Mouse (Mus musculus): ENCODE measurements at regions not wholly inside any gene's neighbourhood (a gene's known extent, or its start where the extent isn't known, plus 50 kb on each side); places are given as distances from the start of the nearest gene placed in this dataset.

DNA sequence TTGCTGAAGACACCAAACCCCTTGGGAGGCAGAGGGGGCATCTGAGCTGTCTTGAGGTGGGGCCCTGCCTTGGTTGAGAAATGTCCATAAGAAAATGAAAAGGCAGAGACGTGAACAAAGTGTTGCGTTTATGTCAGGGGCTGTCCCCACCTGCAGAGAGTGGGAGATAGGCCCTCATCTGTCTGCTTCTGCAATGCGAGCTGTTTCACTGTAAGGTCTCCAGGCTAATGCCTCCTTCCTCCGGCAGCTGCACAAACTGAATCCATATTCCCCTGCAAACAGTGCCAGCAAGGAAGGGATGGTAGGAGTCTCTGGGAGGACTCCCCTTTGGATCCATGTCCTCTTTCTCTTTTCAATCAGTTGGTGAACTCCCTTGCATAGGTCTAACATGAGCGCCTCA is 263.0 kb downstream of the Sorl1 start:
- H3K4me3 ChIP-seq (ENCODE audit: low read depth, low read length), result no peak overlapping the region
- peaks cover 21% of the 10 kb centered on the region for H3K4me1 ChIP-seq (ENCODE audit: insufficient read depth)
- no peaks in the 10 kb centered on the region for H3K36me3 ChIP-seq (ENCODE audit: insufficient read depth)
- WGBS, result 32% methylated on average over 5 of the region's 5 CpGs
- no peaks in the 10 kb centered on the region for H3K27me3 ChIP-seq (ENCODE audit: insufficient read depth, low read length)
- peak; percentile 37 for ATAC-seq
- H3K27ac ChIP-seq (ENCODE audit: low read depth, low read length), result peak overlapping the region; percentile 75
- no peaks in the 10 kb centered on the region for H3K9me3 ChIP-seq (ENCODE audit: low read length)
- DNase-seq, result no peak
- no peak for TF ChIP-seq CTCF (IDR thresholded peaks at IDR 0.05; ENCODE audit: low read depth)
- H3K4me2 ChIP-seq (ENCODE audit: low read depth), result no peak overlapping the region
- H3K9ac ChIP-seq, result no peak overlapping the region

DNA sequence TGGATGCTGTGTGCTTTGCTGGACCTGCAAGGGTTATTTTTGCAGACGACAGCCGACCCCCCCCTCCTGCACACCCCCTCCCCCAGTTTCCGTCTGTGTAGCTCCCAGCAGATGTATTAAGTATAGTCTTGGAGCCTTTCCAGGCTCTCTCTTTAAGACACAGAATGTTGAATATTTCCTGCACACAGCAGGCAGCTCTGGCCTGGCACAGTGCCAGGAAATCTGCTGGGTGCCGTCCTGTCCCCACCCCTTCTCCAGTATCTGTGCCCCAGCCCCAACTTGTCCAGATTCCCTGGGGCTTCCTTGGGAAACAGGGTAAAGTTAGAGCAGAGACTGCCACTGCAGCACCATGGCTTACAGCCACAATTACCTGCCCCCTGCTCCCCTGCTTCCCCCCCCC is 263.4 kb downstream of the Sorl1 start:
- no peak for TF ChIP-seq CTCF (IDR thresholded peaks at IDR 0.05; ENCODE audit: low read depth)
- Histone ChIP-seq H3K4me2 (ENCODE audit: low read depth) (no peak overlapping the region), H3K9me3 (ENCODE audit: low read length) (no peaks in the 10 kb centered on the region), H3K27ac (ENCODE audit: low read depth, low read length) (peak overlapping the region; percentile 75), H3K36me3 (ENCODE audit: insufficient read depth) (no peaks in the 10 kb centered on the region), H3K9ac (no peak overlapping the region), H3K27me3 (ENCODE audit: insufficient read depth, low read length) (no peaks in the 10 kb centered on the region), H3K4me3 (ENCODE audit: low read depth, low read length) (no peak overlapping the region), H3K4me1 (ENCODE audit: insufficient read depth) (peaks cover 21% of the 10 kb centered on the region)
- DNase-seq (peak; percentile 85), ATAC-seq (peak; percentile 87)
- WGBS, result 2% methylated on average over 4 of the region's 4 CpGs

DNA sequence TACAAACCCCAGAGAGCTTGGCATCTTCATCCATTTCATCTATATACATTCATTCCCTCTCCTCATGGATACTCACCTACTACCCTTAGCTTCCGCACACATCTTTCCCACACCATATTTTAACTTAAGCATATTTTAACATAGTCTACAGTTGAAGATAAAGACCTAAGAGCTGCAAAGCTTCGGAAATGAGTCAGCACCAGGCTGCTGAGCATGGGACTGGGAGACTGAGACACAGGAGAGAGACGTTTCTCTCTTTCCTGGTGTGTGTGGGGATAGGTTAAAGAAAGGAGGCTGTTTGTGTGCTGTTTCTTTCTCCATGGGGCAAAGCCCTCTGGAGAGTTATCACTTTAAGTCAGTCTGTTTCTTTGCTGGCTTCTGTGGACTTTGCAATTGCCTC is 264.3 kb downstream of the Sorl1 start:
- 61% methylated on average over 3 of the region's 3 CpGs for WGBS
- DNase-seq (no peak), ATAC-seq (no peak)
- H3K27me3 ChIP-seq (ENCODE audit: insufficient read depth, low read length), result no peaks in the 10 kb centered on the region
- H3K9me3 ChIP-seq (ENCODE audit: low read length), result no peaks in the 10 kb centered on the region
- no peak overlapping the region for H3K9ac ChIP-seq
- H3K4me2 ChIP-seq (ENCODE audit: low read depth), result no peak overlapping the region
- no peak overlapping the region for H3K4me3 ChIP-seq (ENCODE audit: low read depth, low read length)
- TF ChIP-seq CTCF (IDR thresholded peaks at IDR 0.05; ENCODE audit: low read depth), result no peak
- peaks cover 21% of the 10 kb centered on the region for H3K4me1 ChIP-seq (ENCODE audit: insufficient read depth)
- H3K27ac ChIP-seq (ENCODE audit: low read depth, low read length), result no peak overlapping the region
- H3K36me3 ChIP-seq (ENCODE audit: insufficient read depth), result no peaks in the 10 kb centered on the region

DNA sequence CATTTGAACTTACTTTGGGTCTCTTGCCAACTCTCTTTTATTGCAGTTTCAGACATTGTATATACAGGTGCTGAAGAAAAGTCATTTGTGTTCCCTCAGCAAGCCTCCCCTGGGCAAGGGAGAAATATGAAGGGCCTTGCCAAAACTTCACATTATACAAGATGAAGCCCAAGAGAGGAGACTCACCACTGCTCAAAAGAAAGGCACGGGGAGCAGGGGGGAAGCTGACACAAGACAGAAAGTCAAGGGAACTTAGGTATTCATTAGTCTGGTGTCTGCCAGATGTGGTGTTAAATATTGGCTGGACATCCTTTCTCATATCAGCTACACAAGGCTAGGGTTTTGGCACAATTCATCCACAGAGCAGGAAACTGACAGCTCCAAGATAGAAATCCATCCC is 272.0 kb downstream of the Sorl1 start:
- Histone ChIP-seq H3K4me1 (ENCODE audit: insufficient read depth) (no peaks in the 10 kb centered on the region), H3K27ac (ENCODE audit: low read depth, low read length) (no peak overlapping the region), H3K9ac (no peak overlapping the region), H3K4me3 (ENCODE audit: low read depth, low read length) (no peak overlapping the region), H3K4me2 (ENCODE audit: low read depth) (no peak overlapping the region), H3K27me3 (ENCODE audit: insufficient read depth, low read length) (no peaks in the 10 kb centered on the region), H3K9me3 (ENCODE audit: low read length) (no peaks in the 10 kb centered on the region), H3K36me3 (ENCODE audit: insufficient read depth) (no peaks in the 10 kb centered on the region)
- TF ChIP-seq CTCF (IDR thresholded peaks at IDR 0.05; ENCODE audit: low read depth), result no peak
- 74% methylated on average over 1 of the region's 1 CpGs for WGBS
- ATAC-seq (no peak), DNase-seq (no peak)

DNA sequence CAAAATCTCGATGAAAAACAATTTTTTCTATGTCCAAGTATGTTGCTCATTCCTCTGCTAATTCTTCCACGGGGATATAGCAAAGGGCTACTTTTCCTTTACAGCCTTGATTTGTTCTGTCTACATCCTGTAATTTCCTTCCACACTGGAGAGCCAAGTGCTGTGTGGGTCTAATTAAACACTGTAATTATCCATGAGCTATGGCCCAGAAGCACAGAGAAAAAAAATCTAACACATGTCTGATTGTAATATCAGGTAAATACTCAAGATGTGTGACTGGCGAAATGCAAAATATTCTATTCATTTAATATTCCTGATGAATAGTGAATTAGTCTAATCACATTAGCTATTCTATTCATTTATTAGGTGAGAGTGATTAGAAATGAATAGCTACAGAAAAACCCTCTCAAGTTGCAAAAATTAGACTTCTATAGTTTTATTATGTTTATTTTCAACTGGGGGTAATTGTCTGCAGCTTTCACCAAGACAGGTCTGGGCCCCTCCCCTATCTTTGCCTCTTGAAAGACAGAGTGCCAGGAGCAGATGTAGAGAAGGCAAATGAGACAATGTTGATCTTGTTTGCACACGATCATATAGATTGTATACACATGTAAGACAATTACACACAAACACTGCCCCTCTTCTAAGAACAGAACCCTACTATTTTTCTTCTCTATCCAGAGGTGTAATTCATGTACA is 274.3 kb downstream of the Sorl1 start:
- H3K4me2 ChIP-seq (ENCODE audit: low read depth), result no peak overlapping the region
- H3K27me3 ChIP-seq (ENCODE audit: insufficient read depth, low read length), result no peaks in the 10 kb centered on the region
- DNase-seq (no peak), ATAC-seq (no peak)
- no peak overlapping the region for H3K9ac ChIP-seq
- no peaks in the 10 kb centered on the region for H3K36me3 ChIP-seq (ENCODE audit: insufficient read depth)
- no peaks in the 10 kb centered on the region for H3K4me1 ChIP-seq (ENCODE audit: insufficient read depth)
- no peaks in the 10 kb centered on the region for H3K9me3 ChIP-seq (ENCODE audit: low read length)
- no peak overlapping the region for H3K27ac ChIP-seq (ENCODE audit: low read depth, low read length)
- H3K4me3 ChIP-seq (ENCODE audit: low read depth, low read length), result no peak overlapping the region
- WGBS, result 31% methylated on average over 4 of the region's 4 CpGs
- no peak for TF ChIP-seq CTCF (IDR thresholded peaks at IDR 0.05; ENCODE audit: low read depth)

DNA sequence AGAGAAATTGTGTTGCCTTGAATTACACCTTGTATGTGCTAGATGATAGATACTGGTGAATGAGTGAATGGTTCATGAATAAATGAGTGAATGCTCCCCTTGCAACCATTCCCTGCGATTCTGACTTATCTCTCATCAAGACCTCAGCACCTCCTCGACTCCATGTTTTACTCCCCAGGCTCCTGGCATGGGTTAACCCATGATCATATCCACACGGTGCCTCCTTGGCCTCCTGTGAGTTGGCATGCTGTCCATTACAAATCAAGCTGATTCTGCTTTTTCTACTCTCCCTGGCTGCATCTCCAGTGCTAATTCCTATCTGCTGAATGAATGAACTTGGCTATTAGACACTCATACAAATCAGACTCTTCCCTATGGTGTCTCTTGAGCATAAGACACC is 279.5 kb downstream of the Sorl1 start:
- ATAC-seq, result no peak
- no peak overlapping the region for H3K4me2 ChIP-seq (ENCODE audit: low read depth)
- H3K9ac ChIP-seq, result no peak overlapping the region
- H3K4me1 ChIP-seq (ENCODE audit: insufficient read depth), result no peaks in the 10 kb centered on the region
- no peak overlapping the region for H3K27ac ChIP-seq (ENCODE audit: low read depth, low read length)
- H3K27me3 ChIP-seq (ENCODE audit: insufficient read depth, low read length), result no peaks in the 10 kb centered on the region
- WGBS, result 80% methylated on average over 3 of the region's 3 CpGs
- no peak overlapping the region for H3K4me3 ChIP-seq (ENCODE audit: low read depth, low read length)
- TF ChIP-seq CTCF (IDR thresholded peaks at IDR 0.05; ENCODE audit: low read depth), result no peak
- no peak for DNase-seq
- H3K9me3 ChIP-seq (ENCODE audit: low read length), result no peaks in the 10 kb centered on the region
- H3K36me3 ChIP-seq (ENCODE audit: insufficient read depth), result no peaks in the 10 kb centered on the region

DNA sequence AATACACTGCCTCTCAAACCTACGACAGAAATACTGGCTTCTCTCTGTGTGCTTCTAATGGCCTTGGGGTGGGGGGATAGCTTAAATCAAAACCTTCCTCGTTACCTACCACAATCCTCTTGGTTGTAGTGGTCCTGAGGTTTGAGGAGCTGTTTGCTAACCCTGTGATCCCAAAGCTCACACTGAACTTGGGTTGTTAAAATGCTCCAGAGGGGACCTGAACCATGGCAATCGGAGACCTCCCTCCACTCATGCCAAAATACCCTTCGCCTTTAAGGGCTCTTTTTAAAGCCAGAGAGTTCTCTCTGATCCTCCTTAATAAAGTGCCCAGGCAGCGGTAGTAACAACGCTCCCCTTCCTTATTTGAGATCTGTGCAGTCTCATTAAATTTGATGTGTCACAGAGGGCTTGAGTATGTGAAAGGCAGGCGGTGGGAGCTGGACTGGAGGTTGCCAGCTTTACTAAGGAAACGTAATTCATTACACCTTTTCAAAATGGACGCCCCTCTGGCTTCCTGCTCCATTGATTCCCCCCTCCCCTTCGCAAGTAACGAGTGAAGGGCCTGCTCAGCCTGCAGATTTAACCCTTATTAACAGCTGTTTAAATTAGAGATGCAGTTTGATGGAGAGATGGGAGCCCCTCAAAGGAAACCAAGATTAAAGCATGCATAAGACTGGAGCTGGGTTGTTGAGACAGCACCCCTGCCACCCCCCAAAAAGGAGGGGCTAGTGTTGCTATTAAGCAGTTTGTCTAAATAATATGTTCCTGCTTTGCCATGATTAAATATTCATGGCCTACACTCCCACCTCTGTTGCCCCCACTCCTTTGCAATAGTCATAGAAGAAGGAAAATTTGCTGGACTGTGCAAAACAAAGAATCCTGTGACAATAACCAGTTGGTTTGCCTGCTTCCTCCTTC is 289.4 kb downstream of the Sorl1 start:
- DNase-seq (peak; percentile 41), ATAC-seq (peak; percentile 42; the same call in 1 of the 2 replicates)
- Histone ChIP-seq H3K4me3 (ENCODE audit: low read depth, low read length) (no peak overlapping the region), H3K4me1 (ENCODE audit: insufficient read depth) (no peaks in the 10 kb centered on the region), H3K27ac (ENCODE audit: low read depth, low read length) (0 out of 2 replicates have a peak overlapping the region, but pooled peaks have one; percentile 29), H3K36me3 (ENCODE audit: insufficient read depth) (no peaks in the 10 kb centered on the region), H3K4me2 (ENCODE audit: low read depth) (no peak overlapping the region), H3K9me3 (ENCODE audit: low read length) (0 out of 2 replicates have a peak, but pooled peaks cover 4% of the 10 kb centered on the region), H3K27me3 (ENCODE audit: insufficient read depth, low read length) (no peaks in the 10 kb centered on the region), H3K9ac (no peak overlapping the region)
- WGBS, result 15% methylated on average over 11 of the region's 11 CpGs
- no peak for TF ChIP-seq CTCF (IDR thresholded peaks at IDR 0.05; ENCODE audit: low read depth)
